Mouse (Mus musculus): Measurements from ENCODE around the gene Fchsd2.

The Fchsd2 gene

DNA sequence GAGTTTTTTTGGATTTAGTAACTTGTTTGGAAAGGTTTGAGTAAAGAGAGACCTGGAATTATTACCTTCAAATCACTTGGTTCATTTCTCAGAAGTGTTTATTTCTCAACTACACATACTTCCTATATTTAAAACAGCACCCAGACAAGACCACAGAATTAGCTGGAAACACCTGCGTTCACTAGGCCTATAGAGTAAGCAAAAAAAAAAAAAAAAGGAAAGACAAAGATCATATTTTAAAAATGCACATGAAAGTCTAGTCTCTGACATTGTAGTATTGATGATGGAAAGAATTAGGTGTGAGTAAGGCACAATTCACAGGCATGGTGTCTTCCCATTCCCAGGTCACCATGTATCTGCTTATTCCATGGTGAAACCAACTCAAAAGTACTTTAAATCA is 118.2 kb downstream of the Fchsd2 start:
- DNase-seq (ENCODE audit: low spot score) = no peak

DNA sequence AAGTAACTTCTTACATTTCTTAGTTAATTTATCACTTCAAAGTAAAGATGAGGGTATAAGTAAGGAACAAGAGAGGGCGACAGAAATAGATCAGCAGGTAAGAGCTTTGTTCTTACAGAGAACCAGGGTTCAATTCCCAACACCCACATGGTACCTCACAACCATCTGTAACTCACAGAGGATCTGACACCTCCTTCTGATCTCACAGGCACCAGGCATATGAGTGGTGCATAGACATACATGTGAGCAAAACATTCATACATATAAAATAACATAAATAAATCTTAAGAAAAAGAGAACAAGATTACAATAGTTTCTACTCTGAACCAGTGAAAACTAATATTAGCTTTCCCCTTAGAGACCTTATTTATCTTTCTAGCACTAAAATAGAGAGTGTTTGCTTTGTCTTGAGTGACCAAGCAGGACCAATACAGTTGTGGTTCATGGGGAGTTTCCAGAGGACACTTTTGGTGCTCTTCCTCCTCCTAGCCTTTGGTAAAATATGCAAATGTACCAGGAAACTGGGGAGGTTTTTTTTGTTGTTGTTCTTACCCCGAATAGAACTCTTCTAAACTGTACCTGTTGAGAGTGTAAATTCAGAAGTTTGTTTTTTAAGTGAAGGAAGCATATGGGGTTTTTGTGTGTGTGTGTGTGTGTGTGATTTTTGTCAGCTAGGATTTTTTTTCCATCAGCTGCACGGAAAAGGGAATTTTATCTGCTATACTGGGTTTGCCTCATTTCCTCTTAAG is 121.0 kb downstream of the Fchsd2 start:
- DNase-seq (ENCODE audit: low spot score) = no peak

DNA sequence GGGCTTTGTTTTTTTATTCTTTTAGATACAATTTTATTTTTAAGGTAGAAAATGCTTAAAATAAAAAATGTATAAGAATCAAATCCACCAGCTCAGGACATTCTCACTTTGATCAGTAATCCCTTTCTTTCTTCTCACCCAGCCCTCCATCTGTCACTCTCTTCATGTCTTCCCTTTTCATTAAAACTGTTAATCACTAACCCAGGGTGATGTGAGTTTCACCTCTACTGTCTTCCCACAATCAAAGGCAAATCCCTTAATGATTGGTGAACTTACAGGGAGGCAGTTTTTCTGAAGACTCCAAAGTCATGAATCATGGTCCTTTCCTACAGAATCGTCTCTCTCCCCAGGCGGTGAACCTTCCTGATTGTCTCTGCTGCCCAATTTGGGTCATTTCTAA is 124.1 kb downstream of the Fchsd2 start:
- DNase-seq (ENCODE audit: low spot score) = no peak

DNA sequence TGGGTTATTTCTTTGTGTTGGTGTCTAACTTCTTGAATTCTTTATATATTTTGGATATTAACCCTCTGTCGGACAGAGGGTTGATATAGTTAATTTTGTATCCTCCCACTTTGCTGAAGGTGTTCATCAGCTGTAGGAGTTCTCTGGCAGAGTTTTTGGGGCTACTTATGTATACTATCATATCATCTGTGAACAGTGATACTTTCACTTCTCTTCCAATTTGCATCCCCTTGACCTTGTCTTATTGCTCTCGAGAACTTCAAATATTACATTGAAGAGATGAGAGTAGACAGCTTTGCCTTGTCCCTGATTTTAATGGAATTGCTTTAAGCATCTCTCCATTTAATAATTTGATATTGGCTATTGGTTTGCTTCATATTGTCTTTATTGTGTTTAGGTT is 130.8 kb downstream of the Fchsd2 start:
- DNase-seq (ENCODE audit: low spot score) = no peak

DNA sequence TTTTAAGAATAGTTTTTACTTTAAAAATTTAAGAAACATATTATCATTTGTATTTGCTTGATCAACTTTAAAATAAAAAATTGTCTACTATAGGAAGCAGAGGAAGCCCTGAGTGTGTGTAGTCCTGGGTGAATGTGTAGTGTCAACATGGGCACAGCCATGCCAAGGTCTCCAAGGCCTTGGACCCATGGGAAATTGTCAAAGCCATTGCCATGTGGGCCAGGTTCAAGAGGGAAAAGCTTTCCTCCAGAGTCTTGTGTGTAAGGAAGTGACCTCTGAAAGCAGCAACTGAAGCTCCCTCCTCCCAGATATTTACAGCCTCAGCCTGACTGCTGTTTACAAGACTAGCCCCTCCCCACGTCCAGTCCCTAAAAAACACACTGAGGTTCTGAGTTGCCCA is 136.7 kb downstream of the Fchsd2 start:
- no peak for DNase-seq (ENCODE audit: low spot score)

DNA sequence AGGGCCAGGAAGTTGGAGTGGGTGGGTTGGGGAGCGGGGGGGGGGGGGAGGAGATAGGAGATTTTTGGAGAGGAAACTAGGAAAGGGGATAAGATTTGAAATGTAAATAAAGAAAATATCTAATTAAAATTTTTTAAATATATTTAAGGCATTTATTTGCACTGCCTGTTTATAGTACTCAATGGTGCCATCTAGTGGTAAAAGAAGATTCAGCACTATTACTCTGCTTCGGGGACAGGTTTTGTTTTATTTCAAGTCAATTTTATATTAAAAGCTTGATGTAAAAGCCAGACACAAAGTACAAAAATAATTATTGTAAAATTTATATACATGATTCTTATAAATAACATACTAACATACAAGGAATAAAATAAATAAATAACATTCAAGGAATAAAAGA is 138.8 kb downstream of the Fchsd2 start:
- no peak for DNase-seq (ENCODE audit: low spot score)

DNA sequence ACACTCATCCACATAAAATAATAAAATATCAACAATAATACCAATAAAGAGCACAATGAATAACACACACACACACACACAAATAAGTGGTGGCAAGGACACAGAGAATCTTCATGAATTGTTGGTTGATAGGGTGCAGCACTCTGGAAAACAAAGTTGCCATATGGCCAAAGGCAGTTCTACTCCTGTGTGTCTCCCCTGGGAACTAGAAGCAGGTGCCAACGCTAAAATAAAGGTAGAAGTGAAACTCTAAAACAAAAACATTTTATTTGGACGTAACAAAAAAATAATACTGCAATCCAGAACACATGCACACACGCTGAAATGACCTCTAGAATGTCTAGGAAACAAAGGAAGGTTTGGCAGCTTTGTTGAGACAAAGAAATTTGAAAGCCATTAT is 140.1 kb downstream of the Fchsd2 start:
- no peak for DNase-seq (ENCODE audit: low spot score)

DNA sequence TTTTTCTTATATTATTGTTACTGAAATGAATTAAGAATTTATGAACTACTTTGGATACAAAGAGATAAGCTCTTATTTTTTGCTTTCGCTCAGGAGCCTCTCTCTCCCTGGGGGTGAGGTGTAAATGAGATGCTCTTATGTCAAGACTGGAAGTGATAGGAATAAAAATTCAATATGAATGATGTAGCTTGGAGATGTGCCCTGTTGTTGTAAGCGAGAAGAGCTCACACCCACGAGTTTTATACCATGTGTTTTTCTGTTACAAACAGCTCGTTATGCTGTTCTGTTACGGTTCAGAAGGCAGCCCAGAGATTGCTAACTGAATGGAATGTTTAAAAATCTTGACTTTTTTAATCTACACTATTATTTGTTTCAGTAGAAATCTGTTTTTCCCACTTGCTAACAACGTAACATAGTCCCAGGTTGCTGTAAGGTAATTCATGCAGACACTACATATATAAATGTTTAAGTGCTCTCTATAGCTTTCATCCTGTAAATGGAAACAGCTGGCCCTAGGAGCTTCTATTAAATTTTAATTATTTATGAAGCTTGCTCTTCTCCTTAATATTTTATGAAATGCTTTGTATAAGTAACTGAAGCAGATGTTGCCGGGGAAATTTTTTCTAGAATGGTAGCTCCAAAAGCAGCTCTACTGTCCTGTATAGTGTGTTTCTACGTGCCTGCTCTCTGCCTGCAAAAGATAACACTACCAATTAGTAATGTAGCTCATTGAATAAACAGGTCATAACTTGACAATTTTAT is 144.2 kb downstream of the Fchsd2 start:
- no peak for DNase-seq (ENCODE audit: low spot score)

DNA sequence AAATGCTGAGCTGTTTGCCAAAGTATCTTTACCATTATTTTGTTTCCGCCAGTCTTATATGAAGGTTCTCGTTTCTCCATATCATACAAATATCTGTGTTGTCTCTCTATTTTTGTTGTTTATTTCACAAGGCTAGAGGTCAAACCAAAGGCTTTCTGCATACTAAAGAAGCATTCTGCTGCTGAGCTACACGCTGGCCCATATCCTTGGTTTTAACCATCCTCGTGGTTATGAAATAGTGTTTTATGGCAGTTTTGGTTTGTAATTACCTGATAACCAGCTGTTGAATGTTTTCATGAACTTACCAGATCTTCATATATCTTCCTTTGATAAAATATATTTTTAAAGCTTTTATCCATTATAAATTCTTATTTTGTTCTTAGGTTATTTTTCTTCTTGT is 156.1 kb downstream of the Fchsd2 start:
- DNase-seq (ENCODE audit: low spot score) = no peak

DNA sequence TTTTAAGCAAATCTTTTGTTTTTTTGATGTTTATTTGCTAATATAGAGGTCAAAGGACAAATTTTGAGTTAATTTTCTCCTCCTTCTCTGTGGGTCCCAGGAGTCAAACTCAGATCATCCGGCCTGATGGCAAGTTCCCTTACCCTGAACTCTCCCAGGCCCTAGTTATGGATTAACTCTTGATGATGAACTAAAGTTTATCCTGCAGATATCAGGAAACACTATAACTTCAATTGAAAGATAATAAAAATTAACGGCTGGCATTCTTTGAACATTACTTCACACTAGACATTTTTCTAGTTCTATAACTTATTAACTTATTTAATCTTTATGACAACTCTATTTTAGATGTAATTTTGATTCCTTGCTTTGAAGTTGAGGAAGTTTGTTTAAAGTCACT is 156.5 kb downstream of the Fchsd2 start:
- no peak for DNase-seq (ENCODE audit: low spot score)

DNA sequence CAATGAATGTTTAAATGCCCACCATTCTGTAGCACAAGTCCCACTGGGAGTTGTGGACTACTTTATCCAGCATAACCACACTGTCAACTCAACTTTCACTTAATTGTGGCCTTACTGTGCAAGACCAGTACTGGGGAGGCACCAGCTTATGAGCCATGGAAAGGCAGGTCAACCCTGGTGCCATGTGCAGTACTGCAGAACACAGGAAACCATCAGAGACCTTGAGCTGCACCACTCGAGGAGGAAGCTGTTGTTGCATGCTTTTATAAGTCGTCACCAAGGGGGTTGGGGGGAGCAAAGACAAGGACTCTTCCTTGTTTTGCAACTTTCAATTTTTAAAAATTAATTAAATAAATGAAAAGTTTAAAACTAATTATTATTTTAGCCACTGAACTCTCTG is 160.4 kb downstream of the Fchsd2 start:
- DNase-seq (ENCODE audit: low spot score) = no peak

DNA sequence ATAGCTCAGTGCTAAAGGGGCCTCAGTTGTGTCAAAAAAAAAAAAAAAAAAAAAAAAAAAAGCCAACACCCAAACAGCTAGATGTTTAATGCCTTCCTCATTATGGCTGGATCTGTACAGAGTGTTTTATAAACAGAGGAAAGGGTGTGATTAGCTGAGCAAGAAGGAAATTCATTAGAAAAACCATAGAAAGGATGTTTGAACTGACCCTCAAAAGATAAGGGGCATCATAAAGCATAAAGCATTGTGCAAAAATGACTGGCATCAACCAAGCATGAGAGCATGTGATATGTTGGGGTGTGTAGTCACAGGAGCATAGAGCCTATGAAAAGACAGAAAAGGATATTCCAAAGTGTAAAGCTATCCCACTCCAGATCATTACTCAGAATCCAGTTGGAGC is 165.8 kb downstream of the Fchsd2 start:
- no peak for DNase-seq (ENCODE audit: low spot score)

DNA sequence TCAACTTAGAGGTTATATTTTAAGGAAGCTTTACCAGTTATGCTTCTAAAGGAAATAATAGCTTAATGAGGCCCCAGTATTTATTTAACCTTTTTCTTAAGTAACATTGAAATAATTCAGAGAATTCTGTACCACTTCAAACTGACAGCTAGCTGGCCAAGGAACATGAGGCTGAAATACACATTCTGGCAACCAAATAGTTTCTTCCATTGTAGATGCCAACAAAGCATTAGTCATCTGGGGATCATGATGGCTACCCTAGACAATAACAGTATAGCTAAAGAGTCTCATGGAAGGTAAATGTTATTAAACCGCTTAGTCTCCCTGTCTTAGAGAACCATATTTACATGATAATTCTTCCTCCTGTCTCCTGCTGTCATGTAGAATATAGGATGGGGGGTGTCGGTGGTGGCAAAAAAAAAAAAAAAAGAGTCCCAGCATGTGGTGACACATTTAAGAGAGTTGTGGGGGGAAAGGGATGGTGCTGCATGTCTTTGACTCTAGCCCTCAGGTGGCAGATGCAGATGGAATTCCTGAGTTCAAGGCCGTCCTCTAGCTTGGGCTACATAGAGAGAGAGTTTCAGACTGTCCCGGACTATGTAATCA is 169.4 kb downstream of the Fchsd2 start:
- no peak for DNase-seq (ENCODE audit: low spot score)

DNA sequence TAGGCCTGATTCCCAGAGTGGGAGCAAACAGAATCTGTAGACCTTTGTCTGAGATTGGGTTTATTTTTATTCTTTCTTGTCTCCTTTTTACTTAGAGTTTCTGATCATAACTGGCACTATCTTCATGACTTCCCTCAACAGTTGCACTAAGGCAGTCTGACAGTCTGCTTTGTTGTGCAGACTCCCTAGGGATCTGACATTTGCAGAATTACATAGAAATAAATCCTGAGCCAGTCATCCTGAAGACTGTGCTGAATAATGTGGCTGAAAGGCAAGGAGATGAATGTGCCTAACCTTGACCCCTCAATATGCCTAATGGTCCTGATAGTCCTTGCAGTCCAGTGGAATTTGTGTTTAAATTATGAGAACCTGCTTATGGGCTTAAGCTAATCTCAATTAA is 170.8 kb downstream of the Fchsd2 start:
- DNase-seq (ENCODE audit: low spot score) = no peak

DNA sequence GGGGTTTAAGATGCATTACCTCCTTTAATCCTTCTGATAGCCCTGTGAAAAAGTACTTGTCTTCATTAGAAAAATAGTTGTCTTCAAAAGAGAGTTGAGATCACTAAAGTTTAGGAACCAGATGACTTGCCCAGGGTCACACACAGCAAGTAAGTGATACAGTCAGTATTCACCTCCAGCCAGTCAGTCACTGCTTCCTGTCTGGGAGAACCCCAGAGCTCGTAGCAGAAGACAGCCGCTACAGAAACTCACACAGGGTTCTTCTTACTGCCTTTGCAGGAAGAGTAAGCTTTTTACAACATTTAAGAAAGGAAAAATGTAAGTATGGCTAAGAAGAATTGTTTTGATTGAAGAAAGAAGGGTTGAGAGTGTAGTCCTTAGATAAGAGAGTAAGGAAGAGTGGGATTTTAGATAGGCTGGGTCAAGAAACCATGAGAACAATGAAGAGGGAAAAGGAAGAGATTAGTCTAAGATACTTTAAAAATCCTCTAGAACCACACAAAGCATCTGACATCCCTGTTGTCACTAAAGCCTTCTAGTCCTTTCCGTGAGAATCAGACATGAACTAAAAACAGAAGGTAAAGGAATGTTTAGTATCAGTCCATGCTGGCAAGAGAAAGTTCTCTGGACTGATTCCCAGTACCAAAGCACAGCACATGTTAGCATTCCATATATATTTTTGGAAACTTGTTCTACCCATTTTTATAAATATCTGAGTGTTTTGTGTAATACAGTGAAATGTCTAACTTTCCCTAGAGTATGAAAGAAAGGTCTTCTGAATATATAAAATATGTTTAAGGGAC is 175.0 kb downstream of the Fchsd2 start:
- no peak for DNase-seq (ENCODE audit: low spot score)

DNA sequence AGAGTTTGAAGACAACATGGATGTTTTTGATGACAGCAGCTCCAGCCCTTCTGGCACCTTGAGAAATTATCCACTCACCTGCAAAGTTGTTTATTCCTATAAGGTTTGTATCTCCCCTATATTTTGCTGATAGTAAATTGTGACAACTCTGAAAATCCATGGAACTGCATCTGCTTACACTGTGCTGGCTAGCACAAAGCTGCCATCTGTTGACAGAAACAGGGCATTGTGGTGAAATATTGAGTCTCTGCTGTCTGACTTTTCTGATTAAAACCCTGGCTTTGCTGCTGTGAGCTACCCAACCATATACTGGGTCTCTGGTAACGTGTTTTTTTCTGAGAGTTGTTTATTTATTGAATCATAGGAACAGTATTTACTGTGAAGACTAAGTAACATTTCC is 178.9 kb downstream of the Fchsd2 start:
- no peak for DNase-seq (ENCODE audit: low spot score)

DNA sequence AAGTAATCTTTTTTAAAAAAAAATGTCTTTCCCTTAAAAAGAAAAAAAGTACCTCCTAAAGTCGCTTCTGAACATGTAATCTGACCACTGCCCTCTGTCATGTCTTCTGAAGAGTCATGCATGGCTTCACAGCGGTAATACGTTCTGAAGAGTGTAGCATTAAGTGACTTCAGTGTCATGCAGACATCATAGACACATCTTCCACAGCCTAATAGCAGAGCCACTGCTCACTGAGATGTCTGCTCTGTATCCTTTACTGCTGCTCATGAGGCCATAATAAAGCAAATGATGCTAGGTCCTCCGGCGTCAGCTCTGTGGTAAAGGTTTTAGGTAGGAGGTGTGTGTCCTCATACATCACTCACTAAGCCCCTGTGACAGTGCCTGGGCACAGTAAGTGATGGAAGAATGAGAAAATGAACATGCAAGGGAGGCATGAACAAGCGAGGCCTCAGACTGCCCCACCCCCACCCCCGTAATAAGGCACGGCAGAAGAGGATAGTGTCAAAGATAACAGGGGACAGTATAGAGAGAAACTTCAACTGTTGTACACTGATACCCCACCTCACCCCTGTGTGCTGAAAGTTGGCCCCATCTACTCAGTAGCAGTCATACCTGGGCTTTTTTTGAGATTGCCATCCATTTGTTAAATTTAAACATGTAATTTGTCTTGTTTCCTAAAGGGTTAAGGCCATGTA is 179.9 kb downstream of the Fchsd2 start:
- no peak for DNase-seq (ENCODE audit: low spot score)

DNA sequence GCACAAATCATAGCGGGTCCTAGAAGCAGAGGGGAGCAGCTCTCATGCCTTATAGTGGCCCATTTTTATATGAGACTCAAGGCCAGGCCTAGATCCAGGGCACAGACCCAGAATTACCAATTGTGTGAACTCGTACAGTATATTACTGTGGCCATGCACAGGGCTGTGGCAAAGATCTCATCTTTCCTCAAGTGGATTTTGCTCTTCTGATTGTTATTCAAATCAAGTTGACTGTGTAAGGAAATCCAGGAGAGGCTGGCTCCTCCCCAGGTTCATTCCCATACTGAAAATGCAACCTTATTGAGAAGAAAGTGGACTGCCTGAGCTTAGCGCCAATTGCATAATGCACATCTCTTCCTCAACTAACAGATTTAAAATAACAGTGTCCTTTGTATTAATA is 190.1 kb downstream of the Fchsd2 start:
- DNase-seq (ENCODE audit: low spot score) = no peak

DNA sequence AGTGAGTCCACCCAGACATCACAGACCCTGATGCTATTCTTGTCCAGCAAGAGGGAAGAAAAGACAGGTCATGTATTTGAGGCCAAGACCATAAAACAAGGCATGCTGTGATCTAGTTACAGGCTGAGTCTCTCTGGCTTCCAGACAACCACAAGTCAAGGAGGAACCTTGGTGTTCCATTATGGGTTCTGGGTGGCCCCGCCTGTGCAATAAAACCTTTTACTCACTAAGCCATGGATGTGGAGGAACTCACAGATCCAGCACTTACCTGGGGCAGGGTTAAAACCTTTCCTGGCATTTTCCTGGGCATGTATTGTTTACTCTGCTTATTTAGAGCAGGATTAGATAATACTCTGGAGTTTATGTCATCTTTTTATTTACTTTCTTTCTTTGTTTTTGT is 191.8 kb downstream of the Fchsd2 start:
- DNase-seq (ENCODE audit: low spot score) = no peak

DNA sequence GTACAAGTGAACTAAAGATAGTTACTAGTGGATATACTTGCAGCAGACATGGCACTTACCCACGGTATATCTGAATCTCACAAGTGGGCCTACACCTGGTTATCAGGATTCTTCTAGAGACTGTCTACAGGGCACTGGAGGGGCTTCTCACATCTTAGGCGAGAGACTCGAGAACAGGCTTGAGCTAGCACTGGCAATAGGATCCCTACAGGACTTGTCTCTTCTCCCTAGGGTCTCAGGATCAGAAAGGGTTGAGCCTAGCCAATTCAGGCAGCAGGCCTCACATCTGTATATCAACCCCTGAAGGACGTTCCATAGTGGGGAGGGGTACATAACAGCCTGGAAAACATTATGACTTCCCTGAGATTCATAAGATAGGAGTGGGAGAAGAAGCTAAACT is 194.2 kb downstream of the Fchsd2 start:
- DNase-seq (ENCODE audit: low spot score) = no peak

DNA sequence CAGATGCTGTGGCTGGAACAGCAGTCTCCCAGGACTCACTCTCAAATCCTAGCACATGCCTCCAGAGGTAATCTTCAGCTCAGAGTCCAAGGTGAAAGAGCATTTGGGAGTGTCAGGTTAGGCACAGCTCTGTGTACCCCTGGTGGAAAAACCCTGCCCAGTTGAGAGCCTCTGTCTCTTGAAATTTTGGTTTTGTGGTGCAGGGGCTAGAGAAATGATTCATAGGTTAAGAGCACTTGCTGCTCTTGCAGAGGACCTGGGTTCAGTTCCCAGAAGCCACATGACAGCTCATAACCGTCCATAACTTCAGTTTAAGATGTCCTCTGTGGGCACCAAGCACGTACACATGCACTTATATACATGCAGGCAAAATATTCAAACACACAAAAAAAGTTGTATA is 195.2 kb downstream of the Fchsd2 start:
- no peak for DNase-seq (ENCODE audit: low spot score)

DNA sequence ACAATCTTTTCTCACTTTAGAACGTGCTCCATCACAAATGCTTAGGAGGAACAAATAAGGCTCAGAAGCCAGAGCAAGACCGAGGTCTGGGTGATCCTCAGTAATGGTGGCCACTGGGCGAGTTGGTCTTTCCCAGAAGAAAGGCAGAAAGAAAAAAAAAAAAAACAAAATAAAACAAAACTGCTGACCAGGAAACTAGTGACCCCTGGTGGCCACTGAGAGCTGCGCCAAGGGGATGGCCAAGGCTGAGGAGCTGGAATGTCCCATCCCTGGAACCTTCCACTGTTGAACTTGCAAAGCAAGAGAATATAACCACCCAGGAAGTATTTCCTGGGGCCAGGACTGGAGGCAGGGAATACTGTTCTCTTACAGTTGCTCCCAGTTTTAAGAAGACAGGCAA is 195.8 kb downstream of the Fchsd2 start:
- DNase-seq (ENCODE audit: low spot score) = peak; percentile 83
